ENCODE assay signal across 1 mouse cellular context in genomic region chr19:32485681-32486105, GRCm38 (mm10).
A peak's percentile ranks its signal among the peaks of the same experiment; 100 is the strongest.
TF ChIP-seq lines count a peak whose summit lies in the region.

Minpp1 (plus strand) TSS chr19:32485769.

TF ChIP-seq in CH12.LX, 34 proteins besides CTCF, POLR2A, EP300 and RAD21 (continued from another document):
- peak; percentile 92; the same call in 1 of the 2 replicates for TF ChIP-seq MYC (IDR thresholded peaks at IDR 0.05; ENCODE audit: low read depth, low read length)
- TF ChIP-seq ELF1 (IDR thresholded peaks at IDR 0.05; ENCODE audit: low read depth, low read length): peak; percentile 91
- no peak for TF ChIP-seq GABPA (IDR thresholded peaks at IDR 0.05; ENCODE audit: insufficient replicate concordance, low read depth, low read length)
- no peak for TF ChIP-seq ZC3H11A (IDR thresholded peaks at IDR 0.05; ENCODE audit: low read depth, low read length)
- TF ChIP-seq MAFK (IDR thresholded peaks at IDR 0.05; ENCODE audit: insufficient replicate concordance, low read length): no peak
- TF ChIP-seq UBTF (IDR thresholded peaks at IDR 0.05; ENCODE audit: low read depth, low read length): no peak; the same call in 1 of the 2 replicates
- TF ChIP-seq MXI1 (IDR thresholded peaks at IDR 0.05; ENCODE audit: low read depth, low read length): peak; percentile 97
- no peak for TF ChIP-seq SMC3 (IDR thresholded peaks at IDR 0.05; ENCODE audit: low read depth, low read length)
- no peak for TF ChIP-seq PAX5 (IDR thresholded peaks at IDR 0.05; ENCODE audit: low read length)
- no peak for TF ChIP-seq CHD1 (IDR thresholded peaks at IDR 0.05; ENCODE audit: low read depth, low read length)
- peak; percentile 87 for TF ChIP-seq SIN3A (IDR thresholded peaks at IDR 0.05; ENCODE audit: low read length)
- TF ChIP-seq JUND (conservative IDR thresholded peaks at IDR 0.05; ENCODE audit: low read depth, low read length): no peak
- no peak for TF ChIP-seq CHD2 (IDR thresholded peaks at IDR 0.05; ENCODE audit: low read length)
- peak; percentile 66; the same call in 1 of the 2 replicates for TF ChIP-seq KAT2A (IDR thresholded peaks at IDR 0.05; ENCODE audit: insufficient replicate concordance, low read length)
- TF ChIP-seq BHLHE40 (IDR thresholded peaks at IDR 0.05; ENCODE audit: low read depth, low read length): 0 out of 2 replicates have a peak, but pooled peaks have one; percentile 17
- no peak for TF ChIP-seq ZNF384 (IDR thresholded peaks at IDR 0.05; ENCODE audit: low read depth, low read length)
- TF ChIP-seq ZKSCAN1 (IDR thresholded peaks at IDR 0.05; ENCODE audit: borderline replicate concordance, low read depth, low read length): no peak
- peak; percentile 35; the same call in 1 of the 2 replicates for TF ChIP-seq IRF4 (IDR thresholded peaks at IDR 0.05; ENCODE audit: low read depth, low read length)
- TF ChIP-seq RCOR1 (conservative IDR thresholded peaks at IDR 0.05; ENCODE audit: low read depth, low read length): no peak
- TF ChIP-seq E2F4 (IDR thresholded peaks at IDR 0.05; ENCODE audit: insufficient replicate concordance, low read depth, low read length): no peak
